Mouse (Mus musculus) embryonic facial prominence, embryonic 13.5 days (tissue): ENCODE results near the gene Pgbd1. TPM values are rescaled to one million over a fixed set of nuclear protein-coding genes. Genes with fewer than 3 reads are reported as not detected.

Experiments used
- ATAC-seq: fragments of 200-750 bp; cut with Nextera tagmentation; 2 replicates; pipeline ENCODE4 v1.8.0; 2017; ENCODE audit warnings: low read depth; ENCODE audit not compliant: insufficient number of reproducible peaks, insufficient read depth, low FRiP score, low TSS enrichment
- H3K27ac ChIP-seq: fragments of 300-500 bp; sonication (generic); 2 replicates; pipeline ENCODE4 v1.5.1; 2015; ENCODE audit warnings: moderate library complexity, mild to moderate bottlenecking, inconsistent platforms
- H3K27me3 ChIP-seq: fragments of 300-500 bp; sonication (generic); 2 replicates; pipeline ENCODE4 v1.6.1; 2015; ENCODE audit warnings: mild to moderate bottlenecking, inconsistent platforms
- H3K36me3 ChIP-seq: fragments of 300-500 bp; sonication (generic); 2 replicates; pipeline ENCODE4 v1.6.1; 2015; ENCODE audit warnings: mild to moderate bottlenecking, inconsistent platforms
- H3K4me1 ChIP-seq: fragments of 300-500 bp; sonication (generic); 2 replicates; pipeline ENCODE4 v1.6.1; 2015; ENCODE audit warnings: inconsistent platforms
- H3K4me2 ChIP-seq: fragments of 300-500 bp; sonication (generic); 2 replicates; pipeline ENCODE4 v1.6.1; 2015; ENCODE audit warnings: moderate library complexity, mild to moderate bottlenecking, inconsistent platforms
- H3K4me3 ChIP-seq: fragments of 300-500 bp; sonication (generic); 2 replicates; pipeline ENCODE4 v1.5.1; 2015; ENCODE audit warnings: mild to moderate bottlenecking, inconsistent platforms
- H3K9ac ChIP-seq: fragments of 300-500 bp; sonication (generic); 2 replicates; pipeline ENCODE4 v1.6.1; 2015; ENCODE audit warnings: mild to moderate bottlenecking, inconsistent platforms
- H3K9me3 ChIP-seq: fragments of 300-500 bp; sonication (generic); 2 replicates; pipeline ENCODE4 v1.6.1; 2016; ENCODE audit warnings: inconsistent platforms
- WGBS: fragments of 180-500 bp; shearing (Covaris S2); methylation state at CpG from one replicate; pipeline ENCODE4 v1.1.7; 2015; ENCODE audit warnings: mixed read lengths; 5-methylcytosine and 5-hydroxymethylcytosine counted together
- polyA plus RNA-seq: library from polyadenylated mRNA; unstranded; fragments of >200 nt; fragmentation: Nextera tagmentation; extraction: Ambion mirVana; gene quantifications from 2 replicates; pipeline ENCODE4 v1.2.1, GENCODE M21; 2015

Gene Pgbd1
- polyA plus RNA-seq, 1 experiment from 2014 or later, result 3.2 TPM

GRCm38 (mm10) chr13:21453449-21453848 is 12.6 kb upstream of the Pgbd1 start, which contains the start of gene Zscan26:
Zscan26 (minus strand) TSS chr13:21453730.
- peak within 1 kb of the TSS; percentile 77 for H3K4me2 ChIP-seq
- H3K4me1 ChIP-seq, result peaks cover 11% of the 10 kb centered on the region; the same call in 1 of the 2 replicates
- peaks cover 17% of the 10 kb centered on the region; the same call in 1 of the 2 replicates for H3K36me3 ChIP-seq
- H3K9ac ChIP-seq, result peak within 1 kb of the TSS; percentile 83
- H3K9me3 ChIP-seq, result no peaks in the 10 kb centered on the region
- under 1% methylated on average over 23 of the region's 23 CpGs for WGBS
- H3K4me3 ChIP-seq, result peak within 1 kb of the TSS; percentile 74
- H3K27ac ChIP-seq, result peak within 1 kb of the TSS; percentile 80
- H3K27me3 ChIP-seq, result peaks cover 9% of the 10 kb centered on the region; the same call in 1 of the 2 replicates
- peak; percentile 76; the same call in 1 of the 2 replicates for ATAC-seq

GRCm38 (mm10) chr13:21453042-21453441 is 12.2 kb upstream of the Pgbd1 start:
- peak overlapping the region; percentile 80 for H3K27ac ChIP-seq
- WGBS, result 3% methylated on average over 13 of the region's 13 CpGs
- peaks cover 11% of the 10 kb centered on the region; the same call in 1 of the 2 replicates for H3K4me1 ChIP-seq
- H3K9me3 ChIP-seq, result no peaks in the 10 kb centered on the region
- peak overlapping the region; percentile 74 for H3K4me3 ChIP-seq
- H3K27me3 ChIP-seq, result peaks cover 9% of the 10 kb centered on the region; the same call in 1 of the 2 replicates
- H3K9ac ChIP-seq, result peak overlapping the region; percentile 83
- H3K36me3 ChIP-seq, result peaks cover 21% of the 10 kb centered on the region
- H3K4me2 ChIP-seq, result peak overlapping the region; percentile 77
- no peak for ATAC-seq

GRCm38 (mm10) chr13:21447856-21448614 is 7.2 kb upstream of the Pgbd1 start:
- H3K9me3 ChIP-seq, result no peaks in the 10 kb centered on the region
- H3K27me3 ChIP-seq, result no peaks in the 10 kb centered on the region
- no peak for ATAC-seq
- H3K9ac ChIP-seq, result no peak overlapping the region
- no peak overlapping the region for H3K27ac ChIP-seq
- H3K4me3 ChIP-seq, result no peak overlapping the region
- WGBS, result 75% methylated on average over 16 of the region's 16 CpGs
- H3K4me2 ChIP-seq, result no peak overlapping the region
- peaks cover 65% of the 10 kb centered on the region for H3K36me3 ChIP-seq
- H3K4me1 ChIP-seq, result peaks cover 11% of the 10 kb centered on the region; the same call in 1 of the 2 replicates

GRCm38 (mm10) chr13:21446796-21447195 is 5.9 kb upstream of the Pgbd1 start:
- no peak overlapping the region for H3K27ac ChIP-seq
- H3K4me1 ChIP-seq, result 0 out of 2 replicates have a peak, but pooled peaks cover under 1% of the 10 kb centered on the region
- no peaks in the 10 kb centered on the region for H3K9me3 ChIP-seq
- no peak overlapping the region for H3K4me3 ChIP-seq
- 92% methylated on average over 9 of the region's 9 CpGs for WGBS
- H3K4me2 ChIP-seq, result no peak overlapping the region
- ATAC-seq, result no peak
- H3K9ac ChIP-seq, result no peak overlapping the region
- peaks cover 68% of the 10 kb centered on the region for H3K36me3 ChIP-seq
- no peaks in the 10 kb centered on the region for H3K27me3 ChIP-seq

DNA sequence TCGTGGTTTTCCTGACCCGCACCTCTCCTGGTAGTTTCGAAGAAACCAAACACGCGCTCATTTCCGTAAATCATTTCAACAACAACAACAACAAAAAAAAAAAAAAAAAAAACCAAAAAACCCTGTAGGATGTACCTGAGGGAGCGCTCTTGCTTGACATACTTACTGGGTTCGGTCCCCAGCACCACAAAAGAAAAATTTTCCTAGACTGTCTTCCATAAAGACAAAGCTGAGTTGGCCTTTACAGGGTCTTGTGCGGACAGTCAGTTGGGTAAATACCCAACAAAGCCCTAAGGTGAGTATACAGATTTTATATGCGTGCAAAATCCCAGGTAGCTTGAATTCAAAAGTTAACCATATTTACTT is 332 bp upstream of the Pgbd1 start:
- H3K4me3 ChIP-seq, result peak overlapping the region; percentile 61
- no peak for ATAC-seq
- 0 out of 2 replicates have a peak, but pooled peaks cover 4% of the 10 kb centered on the region for H3K4me1 ChIP-seq
- H3K36me3 ChIP-seq, result peaks cover 33% of the 10 kb centered on the region
- no peaks in the 10 kb centered on the region for H3K27me3 ChIP-seq
- H3K9ac ChIP-seq, result peak overlapping the region; percentile 80
- WGBS, result 16% methylated on average over 10 of the region's 10 CpGs
- peak overlapping the region; percentile 74 for H3K4me2 ChIP-seq
- no peaks in the 10 kb centered on the region for H3K9me3 ChIP-seq
- peak overlapping the region; percentile 80 for H3K27ac ChIP-seq

DNA sequence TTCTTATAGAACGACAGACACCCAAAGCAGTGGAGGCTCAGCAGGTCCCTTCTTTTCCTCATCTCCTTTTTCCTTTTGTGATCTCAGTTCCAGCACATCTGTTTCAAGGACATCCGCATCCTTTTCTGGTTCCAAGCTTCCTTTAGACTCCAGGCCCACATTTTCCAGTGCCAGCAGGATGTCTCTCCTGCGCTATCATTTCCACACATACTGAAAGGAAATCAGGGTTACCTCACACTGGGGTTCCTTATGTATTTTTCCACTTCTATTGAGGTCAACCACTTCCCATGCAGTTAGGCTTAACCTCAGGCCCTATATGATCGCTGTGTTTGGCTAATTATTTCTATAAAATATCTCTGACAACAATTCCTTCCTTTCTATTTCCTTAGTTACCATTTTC is 5.4 kb downstream of the Pgbd1 start:
- ATAC-seq, result no peak
- 91% methylated on average over 4 of the region's 4 CpGs for WGBS
- Histone ChIP-seq H3K27me3 (no peaks in the 10 kb centered on the region), H3K9ac (no peak overlapping the region), H3K27ac (no peak overlapping the region), H3K9me3 (no peaks in the 10 kb centered on the region), H3K4me2 (no peak overlapping the region), H3K36me3 (no peaks in the 10 kb centered on the region), H3K4me1 (no peaks in the 10 kb centered on the region), H3K4me3 (no peak overlapping the region)

DNA sequence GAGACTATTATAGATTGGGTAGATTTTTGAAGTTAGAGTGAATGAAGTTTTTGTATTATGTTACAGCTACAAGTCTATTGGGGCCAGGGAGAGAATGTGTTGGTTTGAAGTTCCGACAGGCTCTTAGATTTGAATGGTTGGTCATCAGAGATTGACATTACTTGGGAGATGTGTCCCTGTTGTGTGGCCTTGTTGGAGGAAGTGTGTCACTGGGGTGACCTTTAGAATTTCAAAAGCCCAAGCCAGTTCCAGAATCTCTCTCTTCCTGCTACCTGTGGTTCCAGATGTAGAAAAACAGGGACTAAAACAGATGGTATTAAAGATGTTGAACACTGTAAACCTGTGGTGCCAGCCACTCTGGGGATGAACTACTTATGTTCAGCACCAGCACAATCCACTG is 13.2 kb downstream of the Pgbd1 start:
- Histone ChIP-seq H3K27ac (no peak overlapping the region), H3K4me1 (no peaks in the 10 kb centered on the region), H3K27me3 (no peaks in the 10 kb centered on the region), H3K9me3 (no peaks in the 10 kb centered on the region), H3K9ac (no peak overlapping the region), H3K4me3 (no peak overlapping the region), H3K36me3 (no peaks in the 10 kb centered on the region), H3K4me2 (no peak overlapping the region)
- no peak for ATAC-seq
- WGBS, result 98% methylated on average over 1 of the region's 1 CpGs

DNA sequence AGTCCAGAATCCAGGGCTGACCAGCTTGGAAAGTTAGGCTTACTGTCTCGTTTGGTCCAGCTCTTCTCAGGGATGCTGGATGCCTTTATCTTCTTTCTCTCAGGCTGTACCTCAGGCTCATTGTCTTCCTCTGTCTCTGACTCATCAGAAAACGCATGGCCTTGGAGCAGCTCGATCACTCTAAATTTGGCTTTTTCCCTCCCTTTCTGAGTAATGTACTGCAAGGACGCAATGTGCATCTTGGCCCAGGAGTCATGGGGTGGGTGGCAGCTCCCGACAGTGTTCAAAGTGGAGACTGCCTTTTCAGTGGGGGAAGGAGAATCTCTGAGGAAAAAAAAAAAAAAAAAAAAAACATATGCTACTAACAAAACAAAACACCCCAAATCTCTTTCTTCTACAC is 17.6 kb downstream of the Pgbd1 start:
- H3K4me1 ChIP-seq, result no peaks in the 10 kb centered on the region
- H3K36me3 ChIP-seq, result no peaks in the 10 kb centered on the region
- no peak overlapping the region for H3K4me2 ChIP-seq
- no peak for ATAC-seq
- WGBS, result 65% methylated on average over 5 of the region's 5 CpGs
- H3K9me3 ChIP-seq, result no peaks in the 10 kb centered on the region
- no peak overlapping the region for H3K9ac ChIP-seq
- H3K4me3 ChIP-seq, result no peak overlapping the region
- H3K27me3 ChIP-seq, result no peaks in the 10 kb centered on the region
- no peak overlapping the region for H3K27ac ChIP-seq

DNA sequence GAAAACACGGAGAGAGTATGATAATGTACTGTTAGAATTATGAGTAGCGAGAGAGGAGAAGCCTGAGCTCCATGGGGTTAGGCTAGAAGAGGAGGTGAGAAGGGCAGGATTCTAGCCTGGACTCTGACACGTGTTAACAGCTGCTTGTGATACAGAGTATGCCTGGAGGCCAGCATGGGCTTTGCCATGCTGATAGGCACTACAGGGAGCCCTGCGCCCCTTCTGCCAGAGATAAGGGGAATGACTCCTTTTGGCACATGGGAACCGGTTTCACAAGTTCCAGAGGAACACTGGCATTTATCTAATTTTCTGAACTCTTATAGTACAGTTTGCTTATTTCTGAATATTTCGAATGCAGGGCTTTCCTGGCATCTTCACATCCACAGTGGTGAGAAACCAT is 22.0 kb downstream of the Pgbd1 start:
- no peak for ATAC-seq
- Histone ChIP-seq H3K27me3 (no peaks in the 10 kb centered on the region), H3K4me3 (no peak overlapping the region), H3K4me1 (no peaks in the 10 kb centered on the region), H3K9ac (no peak overlapping the region), H3K27ac (no peak overlapping the region), H3K36me3 (no peaks in the 10 kb centered on the region), H3K4me2 (no peak overlapping the region), H3K9me3 (no peaks in the 10 kb centered on the region)
- 64% methylated on average over 6 of the region's 6 CpGs for WGBS

DNA sequence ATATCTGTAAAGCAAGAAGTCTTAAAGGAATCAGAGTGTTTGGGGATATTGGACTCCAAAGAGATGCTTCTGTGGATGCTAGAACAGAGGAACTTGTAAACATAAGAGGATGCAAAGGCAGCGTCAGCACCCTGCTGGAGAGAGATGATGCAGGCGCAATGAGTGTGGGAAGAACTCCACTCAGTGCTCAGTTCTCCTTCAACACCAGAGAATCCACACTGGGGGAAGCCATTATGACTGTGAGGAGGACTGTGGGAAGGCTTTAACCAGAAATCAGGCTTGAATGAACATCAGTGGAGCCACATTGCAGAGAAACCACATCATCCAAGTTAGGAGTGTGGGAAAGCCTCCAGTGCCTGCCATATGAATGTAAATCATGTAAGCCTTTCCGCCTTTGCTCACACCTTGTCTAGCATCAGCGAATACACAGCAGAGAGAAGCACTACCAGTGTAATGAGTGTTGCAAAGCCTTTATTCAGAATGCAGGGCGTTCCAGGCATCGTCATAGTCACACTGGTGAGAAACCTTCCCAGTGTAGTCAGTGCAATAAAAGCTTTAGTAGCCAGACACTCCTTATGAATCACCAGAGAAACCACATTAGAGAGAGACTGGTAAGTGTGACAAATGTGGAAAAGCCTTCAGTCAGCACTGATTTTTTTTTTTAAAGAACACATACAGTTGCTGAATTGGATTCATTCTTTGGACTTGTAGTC is 23.4 kb downstream of the Pgbd1 start:
- no peak overlapping the region for H3K9ac ChIP-seq
- WGBS, result 76% methylated on average over 6 of the region's 6 CpGs
- H3K4me1 ChIP-seq, result no peaks in the 10 kb centered on the region
- ATAC-seq, result no peak
- no peak overlapping the region for H3K4me2 ChIP-seq
- H3K27ac ChIP-seq, result no peak overlapping the region
- H3K36me3 ChIP-seq, result no peaks in the 10 kb centered on the region
- H3K4me3 ChIP-seq, result no peak overlapping the region
- H3K9me3 ChIP-seq, result no peaks in the 10 kb centered on the region
- no peaks in the 10 kb centered on the region for H3K27me3 ChIP-seq

DNA sequence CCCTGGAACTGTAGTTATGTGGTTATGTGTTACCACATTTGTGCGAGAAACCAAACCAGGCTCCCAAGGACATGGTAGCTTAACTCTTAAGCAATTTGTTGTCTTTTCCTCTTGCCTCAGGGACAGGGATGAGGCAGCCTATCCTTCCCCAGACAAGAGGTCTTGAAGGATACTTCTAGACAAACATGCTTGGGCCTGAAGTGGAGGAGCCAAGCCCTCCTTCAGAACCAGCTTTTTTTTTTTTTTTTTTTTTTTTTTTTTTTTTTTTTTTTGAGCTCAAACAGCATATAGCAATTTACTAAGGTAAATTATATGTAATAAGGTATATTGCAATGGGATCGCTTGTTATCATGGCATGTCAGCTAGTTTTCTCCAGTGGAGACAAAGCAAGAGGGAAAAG is 25.1 kb downstream of the Pgbd1 start:
- H3K4me2 ChIP-seq, result no peak overlapping the region
- H3K36me3 ChIP-seq, result no peaks in the 10 kb centered on the region
- ATAC-seq, result no peak
- no peak overlapping the region for H3K27ac ChIP-seq
- no peak overlapping the region for H3K9ac ChIP-seq
- H3K9me3 ChIP-seq, result no peaks in the 10 kb centered on the region
- H3K27me3 ChIP-seq, result no peaks in the 10 kb centered on the region
- no peak overlapping the region for H3K4me3 ChIP-seq
- 73% methylated on average over 2 of the region's 2 CpGs for WGBS
- no peaks in the 10 kb centered on the region for H3K4me1 ChIP-seq

DNA sequence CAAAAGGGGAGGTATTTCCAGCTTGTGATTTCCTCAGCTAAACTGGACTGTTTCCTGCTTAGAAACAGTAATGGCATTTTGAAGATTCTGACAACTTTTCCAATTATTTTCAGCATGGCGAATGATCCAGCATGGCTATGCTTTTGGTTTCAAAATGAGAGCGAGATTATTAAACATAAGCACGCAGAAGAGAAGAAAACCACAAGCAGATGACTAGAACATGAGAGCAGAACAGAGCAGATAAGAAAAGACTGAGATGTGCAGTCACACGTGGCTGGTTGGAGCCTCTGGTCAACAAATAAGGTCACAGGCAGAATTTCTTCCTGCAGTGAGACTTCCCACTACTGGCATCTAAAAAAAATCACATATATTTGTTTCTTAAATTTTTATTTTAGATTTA is 25.6 kb downstream of the Pgbd1 start:
- Histone ChIP-seq H3K4me2 (no peak overlapping the region), H3K4me1 (no peaks in the 10 kb centered on the region), H3K9ac (no peak overlapping the region), H3K36me3 (no peaks in the 10 kb centered on the region), H3K27ac (no peak overlapping the region), H3K27me3 (no peaks in the 10 kb centered on the region), H3K4me3 (no peak overlapping the region), H3K9me3 (no peaks in the 10 kb centered on the region)
- ATAC-seq, result no peak
- WGBS, result 72% methylated on average over 4 of the region's 4 CpGs
